Mouse (Mus musculus) stomach, embryonic 15.5 days (tissue): ENCODE measurements around the gene U90926. TPM values are rescaled to one million over a fixed set of nuclear protein-coding genes. Genes with fewer than 3 reads are reported as not detected.

Experiments
- ATAC-seq: fragments of 200-750 bp; cut with Nextera tagmentation; 2 replicates; pipeline ENCODE4 v1.8.0; 2017; ENCODE audit warnings: low read depth, moderate number of reproducible peaks, moderate TSS enrichment; ENCODE audit not compliant: insufficient read depth, low FRiP score
- H3K27ac ChIP-seq: fragments of 300-500 bp; sonication (generic); 2 replicates; pipeline ENCODE4 v1.5.1; 2015; ENCODE audit warnings: mild to moderate bottlenecking, inconsistent platforms
- H3K27me3 ChIP-seq: fragments of 300-500 bp; sonication (generic); replicated peaks from 2 replicates; pipeline ENCODE4 v1.6.1; 2015; ENCODE audit warnings: inconsistent platforms
- H3K36me3 ChIP-seq: fragments of 300-500 bp; sonication (generic); 2 replicates; pipeline ENCODE4 v1.6.1; 2015; ENCODE audit warnings: inconsistent platforms
- H3K4me1 ChIP-seq: fragments of 300-500 bp; sonication (generic); 2 replicates; pipeline ENCODE4 v1.6.1; 2015; ENCODE audit warnings: inconsistent platforms
- H3K4me2 ChIP-seq: fragments of 300-500 bp; sonication (generic); 2 replicates; pipeline ENCODE4 v1.6.1; 2015; ENCODE audit warnings: mild to moderate bottlenecking, inconsistent platforms
- H3K4me3 ChIP-seq: fragments of 300-500 bp; sonication (generic); replicated peaks from 2 replicates; pipeline ENCODE4 v1.5.1; 2015; ENCODE audit warnings: inconsistent platforms
- H3K9ac ChIP-seq: fragments of 300-500 bp; sonication (generic); 2 replicates; pipeline ENCODE4 v1.6.1; 2015; ENCODE audit warnings: inconsistent platforms
- H3K9me3 ChIP-seq: fragments of 300-500 bp; sonication (generic); 2 replicates; pipeline ENCODE4 v1.6.1; 2016; ENCODE audit warnings: inconsistent platforms
- WGBS: fragments of 180-500 bp; shearing (Covaris S2); methylation state at CpG from one replicate; pipeline ENCODE4 v1.1.7; 2015; 5-methylcytosine and 5-hydroxymethylcytosine counted together
- polyA plus RNA-seq: library from polyadenylated mRNA; unstranded; fragments of >200 nt; fragmentation: Nextera tagmentation; extraction: Ambion mirVana; gene quantifications from 2 replicates; pipeline ENCODE4 v1.2.1, GENCODE M21; 2015

The U90926 gene
- polyA plus RNA-seq, 1 experiment from 2014 or later, result not detected

DNA sequence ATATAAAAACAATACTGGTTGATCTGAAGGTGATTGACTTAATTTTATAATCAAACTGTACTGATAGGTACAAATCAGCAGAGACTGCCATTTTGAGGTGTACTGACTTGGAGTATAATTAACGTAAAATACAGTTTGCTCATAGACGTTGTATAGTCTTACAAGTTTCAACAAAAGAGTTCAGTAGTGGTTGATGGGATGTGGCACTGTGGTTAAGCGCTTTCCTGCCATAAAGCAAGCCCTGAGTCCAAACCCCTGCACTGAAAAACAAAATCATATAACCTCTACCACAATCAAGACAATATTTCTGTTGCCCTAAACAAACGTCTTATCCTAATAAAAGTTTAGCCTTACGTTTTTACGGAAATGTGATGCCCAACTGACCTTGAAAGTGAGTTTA lies 49.2 kb downstream of the U90926 start:
- Histone ChIP-seq H3K27me3 (no peaks in the 10 kb centered on the region), H3K4me1 (no peaks in the 10 kb centered on the region), H3K4me2 (no peak overlapping the region), H3K9me3 (no peaks in the 10 kb centered on the region), H3K4me3 (no peak overlapping the region), H3K27ac (no peak overlapping the region), H3K9ac (no peak overlapping the region), H3K36me3 (peaks cover 23% of the 10 kb centered on the region)
- ATAC-seq, result no peak
- WGBS, result 78% methylated on average over 6 of the region's 6 CpGs

Other genes with a start within 250 kb of the U90926 start
- gene Odaph, start 227.9 kb downstream of the U90926 start, polyA plus RNA-seq, result 0.30 TPM in 1 of 2 replicates, not detected in the other
- gene Cdkl2, start 171.5 kb downstream of the U90926 start, polyA plus RNA-seq, result 3.0 and 3.9 TPM in 2 replicates
- gene G3bp2, start 131.7 kb downstream of the U90926 start, polyA plus RNA-seq, result 159 and 163 TPM in 2 replicates
- gene Uso1, start 77.5 kb downstream of the U90926 start, polyA plus RNA-seq, result 46.0 and 49.4 TPM in 2 replicates
- gene Ppef2, start 40.9 kb upstream of the U90926 start, polyA plus RNA-seq, result 0.49 and 0.68 TPM in 2 replicates
- 18.4 and 19.9 TPM in 2 replicates for gene Naaa, start 62.8 kb upstream of the U90926 start, polyA plus RNA-seq
- gene Sdad1, start 95.1 kb upstream of the U90926 start, polyA plus RNA-seq, result 39.2 and 41.9 TPM in 2 replicates
- gene Cxcl9, start 112.7 kb upstream of the U90926 start, polyA plus RNA-seq, result not detected in 2 replicates
- 3.5 and 4.0 TPM in 2 replicates for gene Art3, start 116.4 kb upstream of the U90926 start, polyA plus RNA-seq
- 1.3 and 2.0 TPM in 2 replicates for gene Cxcl10, start 133.5 kb upstream of the U90926 start, polyA plus RNA-seq
- 42.8 and 43.5 TPM in 2 replicates for gene Nup54, start 219.8 kb upstream of the U90926 start, polyA plus RNA-seq